Comparison of ENCODE assay signal across 15 mouse cellular contexts in genomic region chr5:151020031-151020820, GRCm38 (mm10).
A peak's percentile ranks its signal among the peaks of the same experiment; 100 is the strongest.
DNase-seq lines count a peak whose midpoint lies in the region; ATAC-seq and TF ChIP-seq lines count a peak whose summit lies in the region.
"Had no signal": no experiment of that assay in that cellular context is flagged by ENCODE, and none has a peak within 500 bp of the region (broad histone marks: within the 10 kb centered on the region; RNA-seq: fewer than 3 reads in every experiment).

No protein-coding gene starts in this region.

- H3K4me2 ChIP-seq in kidney, embryonic 16.5 days (replicated peaks; ENCODE audit: low read depth, low read length) = no peak overlapping the region
- 0 out of 2 replicates have a peak overlapping the region, but pooled peaks have one; percentile 9 for H3K4me2 ChIP-seq in lung, postnatal 0 days (replicated peaks; ENCODE audit: low read depth, low read length)
- no peak overlapping the region for H3K4me2 ChIP-seq in limb, embryonic 11.5 days (ENCODE audit: low read depth, severe bottlenecking)

- TF ChIP-seq EP300 in lung, postnatal 0 days (IDR thresholded peaks at IDR 0.05) = no peak

- H3K27me3 ChIP-seq in kidney, embryonic 16.5 days (ENCODE audit: insufficient read depth, low read length) = no peaks in the 10 kb centered on the region
- H3K27me3 ChIP-seq in lung, postnatal 0 days (replicated peaks; ENCODE audit: insufficient read depth, low read length) = no peaks in the 10 kb centered on the region
- H3K27me3 ChIP-seq in limb, embryonic 11.5 days (ENCODE audit: control insufficient read depth, insufficient read depth, low read length) = no peaks in the 10 kb centered on the region

- peaks cover 14% of the 10 kb centered on the region; the same call in 1 of the 2 replicates for H3K4me1 ChIP-seq in kidney, embryonic 16.5 days (ENCODE audit: insufficient read depth, low read length)
- H3K4me1 ChIP-seq in lung, postnatal 0 days (ENCODE audit: insufficient read depth, low read depth, low read length) = peaks cover 2% of the 10 kb centered on the region; the same call in 1 of the 2 replicates
- H3K4me1 ChIP-seq in limb, embryonic 11.5 days (ENCODE audit: control insufficient read depth, insufficient read depth, low read length) = peaks cover 11% of the 10 kb centered on the region; the same call in 1 of the 2 replicates

- 72% methylated on average over 13 of the region's 13 CpGs for WGBS in kidney, embryonic 16.5 days
- WGBS in lung, postnatal 0 days = 51% methylated on average over 13 of the region's 13 CpGs
- WGBS in limb, embryonic 11.5 days = 64% methylated on average over 13 of the region's 13 CpGs

- H3K36me3 ChIP-seq in kidney, embryonic 16.5 days (ENCODE audit: insufficient read depth, low read length) = no peaks in the 10 kb centered on the region
- no peaks in the 10 kb centered on the region for H3K36me3 ChIP-seq in lung, postnatal 0 days (ENCODE audit: insufficient read depth, low read length)
- H3K36me3 ChIP-seq in limb, embryonic 11.5 days (ENCODE audit: control insufficient read depth, insufficient read depth, low read length) = no peaks in the 10 kb centered on the region
- H3K36me3 ChIP-seq: G1E had no signal

- H3K27ac ChIP-seq in kidney, embryonic 16.5 days (ENCODE audit: low read length) = no peak overlapping the region
- no peak overlapping the region for H3K27ac ChIP-seq in lung, postnatal 0 days (ENCODE audit: low read length)
- peak overlapping the region; percentile 14; the same call in 1 of the 2 replicates for H3K27ac ChIP-seq in limb, embryonic 11.5 days (replicated peaks; ENCODE audit: low read depth, low read length)

- no peak for TF ChIP-seq CTCF in lung, postnatal 0 days (IDR thresholded peaks at IDR 0.05)

- no peak for DNase-seq in frontal cortex, postnatal 25 days (ENCODE audit: low spot score in 2 of 2)
- DNase-seq in kidney, postnatal 14 days = no peak
- DNase-seq in lung, postnatal 0 days (ENCODE audit: low spot score) = no peak
- DNase-seq in lung, postnatal 36 days = no peak
- DNase-seq in limb, embryonic 11.5 days (ENCODE audit: low spot score) = no peak
- no peak for DNase-seq in ovary, postnatal 14 days (ENCODE audit: low spot score)
- DNase-seq: adrenal gland, postnatal 36 days; cerebellum, adult 2 months; gastrocnemius, postnatal 25 days; kidney, adult 11 months; right cerebral cortex, postnatal 4 days; thymus, postnatal 25 days had no signal

- 0 out of 2 replicates have a peak overlapping the region, but pooled peaks have one; percentile 2 for H3K9ac ChIP-seq in kidney, embryonic 16.5 days (replicated peaks; ENCODE audit: low read length)
- H3K9ac ChIP-seq in lung, postnatal 0 days (replicated peaks; ENCODE audit: low read depth) = no peak overlapping the region
- H3K9ac ChIP-seq in limb, embryonic 11.5 days (ENCODE audit: low read length) = no peak overlapping the region

- H3K9me3 ChIP-seq in kidney, embryonic 16.5 days (ENCODE audit: low read length) = peaks cover under 1% of the 10 kb centered on the region; the same call in 1 of the 2 replicates
- no peaks in the 10 kb centered on the region for H3K9me3 ChIP-seq in lung, postnatal 0 days (ENCODE audit: low read length)
- no peaks in the 10 kb centered on the region; the same call in 1 of the 2 replicates for H3K9me3 ChIP-seq in limb, embryonic 11.5 days (ENCODE audit: control insufficient read depth, low read length)

- ATAC-seq in frontal cortex, adult (ENCODE audit: low TSS enrichment) = peak; percentile 28
- no peak for ATAC-seq in kidney, embryonic 16.5 days (ENCODE audit: low FRiP score, low TSS enrichment)
- ATAC-seq in lung, postnatal 0 days = no peak
- no peak for ATAC-seq in limb, embryonic 11.5 days (ENCODE audit: insufficient number of reproducible peaks, low FRiP score, low TSS enrichment, low read depth)

- H3K4me3 ChIP-seq in kidney, embryonic 16.5 days (ENCODE audit: low read length) = no peak overlapping the region
- H3K4me3 ChIP-seq in lung, postnatal 0 days (ENCODE audit: low read depth, low read length) = no peak overlapping the region
- no peak overlapping the region for H3K4me3 ChIP-seq in limb, embryonic 11.5 days (ENCODE audit: low read depth, low read length)
